Mouse (Mus musculus) neural tube, embryonic 12.5 days (tissue): ENCODE results near the gene Nprl2. TPM values are rescaled to one million over a fixed set of nuclear protein-coding genes. Genes with fewer than 3 reads are reported as not detected.

Experiments
- ATAC-seq: fragments of 200-750 bp; cut with Nextera tagmentation; 2 replicates; pipeline ENCODE4 v1.8.0; 2017; ENCODE audit warnings: low read depth, mild to moderate bottlenecking, moderate TSS enrichment, moderate library complexity; ENCODE audit not compliant: low FRiP score
- H3K27ac ChIP-seq: fragments of 300-500 bp; sonication (generic); 2 replicates; pipeline ENCODE4 v1.5.1; 2016
- H3K27me3 ChIP-seq: fragments of 300-500 bp; sonication (generic); replicated peaks from 2 replicates; pipeline ENCODE4 v1.6.1; 2016; ENCODE audit warnings: mild to moderate bottlenecking
- H3K36me3 ChIP-seq: fragments of 300-500 bp; sonication (generic); 2 replicates; pipeline ENCODE4 v1.6.1; 2016; ENCODE audit warnings: mild to moderate bottlenecking
- H3K4me1 ChIP-seq: fragments of 300-500 bp; sonication (generic); 2 replicates; pipeline ENCODE4 v1.6.1; 2016
- H3K4me2 ChIP-seq: fragments of 300-500 bp; sonication (generic); replicated peaks from 2 replicates; pipeline ENCODE4 v1.6.1; 2016; ENCODE audit warnings: mild to moderate bottlenecking
- H3K4me3 ChIP-seq: fragments of 300-500 bp; sonication (generic); 2 replicates; pipeline ENCODE4 v1.5.1; 2016
- H3K9ac ChIP-seq: fragments of 300-500 bp; sonication (generic); 2 replicates; pipeline ENCODE4 v1.6.1; 2016; ENCODE audit warnings: mild to moderate bottlenecking
- H3K9me3 ChIP-seq: fragments of 300-500 bp; sonication (generic); 2 replicates; pipeline ENCODE4 v1.6.1; 2016; ENCODE audit warnings: mild to moderate bottlenecking
- WGBS: fragments of 180-500 bp; shearing (Covaris S2); methylation state at CpG from one replicate; pipeline ENCODE4 v1.1.7; 2016; 5-methylcytosine and 5-hydroxymethylcytosine counted together
- polyA plus RNA-seq: library from polyadenylated mRNA; unstranded; fragments of >200 nt; fragmentation: Nextera tagmentation; extraction: Ambion mirVana; gene quantifications from 2 replicates; pipeline ENCODE4 v1.2.1, GENCODE M21; 2016

Gene Nprl2
- polyA plus RNA-seq, 1 experiment from 2014 or later: 55.2 TPM

DNA sequence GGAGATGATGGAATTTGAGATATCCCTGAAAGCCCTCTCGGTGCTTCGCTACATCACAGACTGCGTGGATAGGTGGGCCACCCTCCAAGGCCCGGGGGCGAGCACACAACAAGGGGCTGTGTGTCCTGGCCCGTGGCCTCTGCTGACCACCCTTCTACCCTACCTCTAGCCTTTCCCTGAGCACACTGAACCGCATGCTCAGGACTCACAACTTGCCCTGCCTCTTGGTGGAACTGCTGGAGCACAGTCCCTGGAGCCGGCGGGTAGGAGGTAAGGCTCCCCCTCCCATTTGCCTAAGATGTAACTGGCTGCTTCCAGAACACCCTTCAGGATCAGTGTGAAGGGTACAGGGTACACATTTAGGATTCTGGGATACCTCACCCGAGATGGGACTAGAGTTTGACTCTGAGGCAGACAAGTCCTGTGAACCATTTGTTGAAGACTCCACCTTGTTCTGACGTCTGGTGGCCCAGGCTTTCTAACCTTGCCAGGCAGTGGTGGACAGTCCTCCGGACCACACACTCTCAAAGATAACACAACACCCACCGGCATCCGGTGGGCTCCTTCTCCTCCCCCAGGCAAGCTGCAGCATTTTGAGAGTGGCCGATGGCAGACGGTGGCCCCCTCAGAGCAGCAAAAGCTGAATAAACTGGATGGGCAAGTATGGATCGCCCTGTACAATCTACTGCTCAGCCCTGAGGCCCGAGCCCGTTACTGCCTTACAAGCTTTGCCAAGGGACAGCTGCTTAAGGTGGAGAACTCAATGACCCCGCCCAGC, 7.5 kb downstream of the Nprl2 start:
- Histone ChIP-seq H3K27ac (no peak overlapping the region), H3K27me3 (peaks cover 48% of the 10 kb centered on the region), H3K4me3 (no peak overlapping the region), H3K36me3 (peaks cover 8% of the 10 kb centered on the region), H3K4me1 (peaks cover 43% of the 10 kb centered on the region), H3K4me2 (no peak overlapping the region), H3K9me3 (no peaks in the 10 kb centered on the region), H3K9ac (no peak overlapping the region)
- no peak for ATAC-seq
- WGBS: 91% methylated on average over 20 of the region's 20 CpGs

DNA sequence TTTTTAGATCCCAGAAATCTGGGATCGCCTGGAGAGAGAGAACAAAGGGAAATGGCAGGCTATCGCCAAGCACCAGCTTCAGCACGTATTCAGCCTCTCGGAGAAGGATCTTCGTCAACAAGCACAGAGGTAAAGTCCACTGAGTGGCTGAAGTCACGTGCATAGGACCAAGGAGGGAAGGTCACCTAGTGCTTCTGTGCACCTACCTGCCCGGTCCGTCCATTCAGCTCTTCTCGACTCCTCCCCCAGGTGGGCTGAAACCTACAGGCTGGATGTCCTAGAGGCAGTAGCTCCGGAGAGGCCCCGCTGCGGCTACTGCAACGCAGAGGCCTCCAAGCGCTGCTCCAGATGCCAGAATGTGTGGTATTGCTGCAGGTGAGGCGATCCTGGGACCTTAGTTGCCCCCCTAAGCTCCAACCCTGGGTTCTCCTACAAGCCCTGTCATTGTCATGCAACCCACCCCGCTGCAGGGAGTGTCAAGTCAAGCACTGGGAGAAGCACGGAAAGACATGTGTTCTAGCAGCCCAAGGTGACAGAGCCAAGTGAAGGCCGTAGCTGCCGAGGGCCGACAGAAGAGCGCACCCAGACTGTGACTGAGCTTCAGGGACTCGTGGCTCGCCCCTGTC, 8.6 kb downstream of the Nprl2 start:
- 23% methylated on average over 23 of the region's 23 CpGs for WGBS
- ATAC-seq: no peak
- H3K4me3 ChIP-seq: no peak overlapping the region; the same call in 1 of the 2 replicates
- H3K9ac ChIP-seq: no peak overlapping the region
- peaks cover 48% of the 10 kb centered on the region for H3K27me3 ChIP-seq
- H3K9me3 ChIP-seq: no peaks in the 10 kb centered on the region
- H3K27ac ChIP-seq: no peak overlapping the region
- peak overlapping the region; percentile 73 for H3K4me2 ChIP-seq
- H3K4me1 ChIP-seq: peaks cover 48% of the 10 kb centered on the region
- H3K36me3 ChIP-seq: no peaks in the 10 kb centered on the region

DNA sequence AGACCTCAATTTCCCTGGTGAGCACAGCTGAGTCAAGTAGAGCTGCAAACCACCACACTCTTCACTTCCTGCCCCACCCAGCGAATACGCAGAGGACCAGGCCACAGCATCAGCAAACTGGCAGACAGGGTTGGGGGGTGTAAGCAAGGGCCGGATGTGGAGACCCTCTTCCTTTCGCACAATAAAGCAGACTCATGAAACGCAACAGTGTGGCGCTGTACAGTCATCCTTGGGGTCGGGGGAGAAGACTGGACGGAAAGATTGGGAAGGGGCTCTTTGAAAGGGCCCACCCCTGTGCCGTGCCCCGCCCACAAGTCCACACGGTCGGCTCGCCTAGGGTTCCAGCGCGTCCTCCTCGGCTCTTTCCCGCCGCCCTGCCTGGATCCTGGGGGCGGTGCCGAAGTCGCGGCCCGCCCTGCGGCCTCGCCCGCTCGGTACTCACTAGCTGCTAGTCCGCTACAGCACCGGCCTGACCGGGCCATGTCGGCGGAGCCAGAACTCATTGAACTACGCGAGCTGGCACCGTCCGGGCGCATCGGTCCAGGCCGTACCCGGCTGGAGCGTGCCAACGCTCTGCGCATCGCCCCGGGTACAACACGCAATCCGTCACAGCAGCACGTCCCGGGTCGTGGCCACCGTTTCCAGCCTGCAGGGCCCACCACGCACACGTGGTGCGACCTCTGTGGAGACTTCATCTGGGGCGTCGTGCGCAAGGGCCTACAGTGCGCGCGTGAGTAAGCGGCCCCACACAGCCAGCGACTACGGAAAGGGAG, 9.3 kb downstream of the Nprl2 start, which contains the start of gene Rassf1:
Gene Rassf1, plus strand, starts transcription at position 439 of the 773 bp plus-strand sequence.
- no peaks in the 10 kb centered on the region for H3K36me3 ChIP-seq
- ATAC-seq: no peak
- peak within 1 kb of the TSS; percentile 55 for H3K9ac ChIP-seq
- H3K9me3 ChIP-seq: no peaks in the 10 kb centered on the region
- H3K4me3 ChIP-seq: peak within 1 kb of the TSS; percentile 35
- under 1% methylated on average over 62 of the region's 63 CpGs for WGBS
- no peak within 1 kb of the TSS for H3K27ac ChIP-seq
- peaks cover 55% of the 10 kb centered on the region for H3K4me1 ChIP-seq
- H3K27me3 ChIP-seq: peaks cover 48% of the 10 kb centered on the region
- H3K4me2 ChIP-seq: peak within 1 kb of the TSS; percentile 73

DNA sequence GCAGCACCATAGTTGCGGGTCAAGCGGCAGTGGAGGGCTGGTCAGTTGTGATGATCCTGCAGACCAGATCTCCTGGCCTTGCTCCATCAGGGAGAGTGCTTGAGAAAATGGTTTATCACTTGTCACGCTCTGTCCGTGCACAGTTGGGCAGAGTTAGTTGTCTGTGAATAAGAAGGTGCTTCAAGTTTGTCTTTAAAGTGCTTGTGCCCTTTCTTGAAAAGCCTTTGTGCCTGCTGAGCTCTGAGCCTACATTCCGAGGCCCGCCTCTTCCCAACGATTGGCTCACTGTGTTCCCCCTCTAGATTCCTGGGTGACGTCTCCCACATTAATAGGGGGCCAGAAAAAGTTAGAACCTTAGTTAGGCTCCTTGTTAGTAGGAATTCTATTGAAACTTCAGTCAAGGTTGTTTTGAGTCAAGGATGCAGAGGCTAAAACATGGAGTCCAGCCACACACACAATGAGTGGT, 9.9 kb downstream of the Nprl2 start:
- Histone ChIP-seq H3K9me3 (no peaks in the 10 kb centered on the region), H3K9ac (peak overlapping the region; percentile 55), H3K27ac (no peak overlapping the region), H3K4me2 (peak overlapping the region; percentile 73), H3K4me3 (peak overlapping the region; percentile 35; the same call in 1 of the 2 replicates), H3K4me1 (peaks cover 54% of the 10 kb centered on the region), H3K27me3 (peaks cover 48% of the 10 kb centered on the region), H3K36me3 (peaks cover 4% of the 10 kb centered on the region; the same call in 1 of the 2 replicates)
- 4% methylated on average over 8 of the region's 8 CpGs for WGBS
- ATAC-seq: no peak

DNA sequence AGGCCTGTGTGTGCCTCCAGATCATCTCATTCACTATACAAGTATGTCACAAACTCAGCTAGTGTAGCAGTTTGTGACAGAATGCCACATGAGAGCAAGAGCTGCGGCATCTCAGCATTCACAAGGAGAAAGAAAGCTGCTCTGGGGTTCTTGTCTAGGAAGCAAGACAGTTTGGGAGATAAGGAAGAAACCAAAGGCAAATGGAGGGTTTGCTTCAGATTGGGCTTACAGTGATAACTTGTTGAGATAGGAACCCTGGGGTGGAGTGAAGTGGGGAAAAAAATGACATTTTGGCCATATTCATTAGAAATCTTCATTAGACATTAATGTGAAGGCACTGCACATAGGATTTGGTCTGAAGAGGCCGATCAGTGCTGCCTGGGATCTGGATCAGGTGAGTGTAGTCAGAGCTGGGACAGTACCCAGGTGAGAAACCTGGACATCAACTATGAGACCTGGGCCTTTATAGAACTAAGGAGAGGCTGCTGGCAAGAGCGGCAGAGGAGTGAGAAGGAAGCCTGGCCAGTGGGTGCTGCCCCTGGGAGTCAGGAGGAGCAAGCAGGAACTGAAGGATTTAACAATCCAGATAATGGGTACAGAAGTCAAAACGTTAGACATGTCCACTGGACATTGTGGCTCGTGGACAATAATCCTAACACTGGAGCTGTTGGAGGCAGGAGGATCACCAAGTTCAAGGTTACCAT, 10.8 kb downstream of the Nprl2 start:
- Histone ChIP-seq H3K27me3 (peaks cover 48% of the 10 kb centered on the region), H3K27ac (no peak overlapping the region), H3K4me3 (no peak overlapping the region; the same call in 1 of the 2 replicates), H3K4me2 (peak overlapping the region; percentile 96), H3K4me1 (peaks cover 46% of the 10 kb centered on the region), H3K36me3 (peaks cover 13% of the 10 kb centered on the region), H3K9ac (peak overlapping the region; percentile 73; the same call in 1 of the 2 replicates), H3K9me3 (no peaks in the 10 kb centered on the region)
- WGBS: 77% methylated on average over 5 of the region's 5 CpGs
- no peak for ATAC-seq

DNA sequence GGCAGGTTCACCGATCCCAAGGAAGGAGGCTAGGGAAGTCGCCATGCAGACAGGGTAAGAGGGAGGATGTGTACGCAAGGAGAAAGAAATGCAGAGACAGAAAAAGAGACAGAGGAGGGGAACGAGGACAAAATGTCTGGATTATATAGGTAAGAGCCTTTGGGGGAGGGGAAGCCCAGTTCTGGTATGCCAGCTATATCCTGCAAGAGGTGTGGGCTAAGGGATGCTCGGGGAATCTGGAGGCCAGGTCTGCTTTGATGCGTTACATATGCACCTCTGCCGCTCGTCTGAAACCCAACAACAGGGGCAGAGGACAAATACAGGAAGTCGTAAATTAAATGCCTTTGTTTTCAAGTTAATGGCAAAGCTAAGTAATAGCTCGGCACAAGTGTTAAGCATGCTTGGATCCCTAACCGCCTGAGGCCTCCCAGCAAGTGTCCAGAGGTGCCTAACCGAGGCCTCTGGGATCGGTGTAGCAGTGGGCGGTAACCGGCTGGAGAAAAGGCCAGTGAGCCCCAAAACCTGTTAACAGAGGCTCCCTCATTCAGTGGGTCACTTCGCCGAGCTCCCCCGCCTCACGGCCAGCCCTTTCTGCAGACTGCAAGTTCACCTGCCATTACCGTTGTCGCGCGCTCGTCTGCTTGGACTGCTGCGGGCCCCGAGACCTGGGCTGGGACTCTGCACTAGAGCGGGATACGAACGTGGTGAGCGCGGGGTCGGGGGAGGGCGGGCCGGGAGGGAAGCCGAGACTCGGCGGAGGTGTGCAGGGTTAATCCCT, 11.7 kb downstream of the Nprl2 start:
- peak overlapping the region; percentile 72 for H3K4me3 ChIP-seq
- peaks cover 44% of the 10 kb centered on the region for H3K27me3 ChIP-seq
- peaks cover 22% of the 10 kb centered on the region for H3K36me3 ChIP-seq
- H3K27ac ChIP-seq: 0 out of 2 replicates have a peak overlapping the region, but pooled peaks have one; percentile 42
- WGBS: 4% methylated on average over 37 of the region's 37 CpGs
- peak; percentile 78 for ATAC-seq
- no peaks in the 10 kb centered on the region for H3K9me3 ChIP-seq
- H3K9ac ChIP-seq: peak overlapping the region; percentile 73
- peak overlapping the region; percentile 96 for H3K4me2 ChIP-seq
- peaks cover 46% of the 10 kb centered on the region for H3K4me1 ChIP-seq

DNA sequence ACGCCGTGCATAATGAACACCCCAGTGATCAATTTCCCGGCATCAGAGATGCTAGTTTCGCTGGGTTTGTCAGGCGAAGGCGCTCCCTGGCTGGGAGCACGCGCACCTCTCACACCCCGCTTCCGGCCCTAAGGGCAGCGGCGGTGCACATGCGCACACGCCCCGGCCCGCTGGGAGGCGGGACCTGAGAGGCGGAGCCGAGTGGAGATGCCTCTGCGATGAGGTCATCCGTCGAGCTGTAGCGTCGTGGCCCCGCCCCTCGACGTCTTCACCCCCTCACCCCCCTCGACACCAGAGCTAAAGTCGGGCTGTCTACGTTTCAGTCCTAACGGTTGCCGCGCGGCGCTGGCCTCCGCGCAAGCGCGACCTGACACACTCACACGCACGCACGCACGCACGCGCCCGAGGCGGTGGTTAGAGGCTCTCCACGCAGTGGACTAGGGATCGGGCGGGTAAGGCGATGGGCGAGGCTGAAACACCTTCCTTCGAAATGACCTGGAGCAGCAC, 12.3 kb downstream of the Nprl2 start:
- peaks cover 28% of the 10 kb centered on the region for H3K36me3 ChIP-seq
- peaks cover 38% of the 10 kb centered on the region for H3K27me3 ChIP-seq
- peaks cover 46% of the 10 kb centered on the region for H3K4me1 ChIP-seq
- peak overlapping the region; percentile 72 for H3K4me3 ChIP-seq
- no peaks in the 10 kb centered on the region for H3K9me3 ChIP-seq
- ATAC-seq: peak; percentile 94
- under 1% methylated on average over 53 of the region's 53 CpGs for WGBS
- H3K27ac ChIP-seq: peak overlapping the region; percentile 69
- peak overlapping the region; percentile 96 for H3K4me2 ChIP-seq
- peak overlapping the region; percentile 83 for H3K9ac ChIP-seq

DNA sequence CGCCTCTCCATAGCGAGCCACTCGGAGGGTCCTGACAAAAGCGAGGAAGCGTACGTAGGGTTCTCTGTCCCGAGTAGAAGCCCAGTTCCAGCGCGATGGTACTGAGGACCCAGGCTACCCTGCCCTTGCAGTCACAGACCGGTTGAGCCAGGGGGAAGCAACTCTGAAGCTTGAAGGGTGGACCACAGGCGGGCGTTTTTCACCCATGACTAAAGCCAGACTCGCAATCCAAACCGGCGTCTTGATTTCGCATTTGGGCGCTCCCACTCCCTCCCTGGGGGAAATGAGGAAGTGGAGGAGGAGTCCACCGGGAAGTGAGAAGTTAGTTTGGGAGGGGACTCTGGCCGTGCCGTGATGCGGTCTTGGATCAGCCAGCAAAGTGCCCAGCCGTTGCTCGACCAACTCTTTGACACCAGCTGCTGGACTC, 13.0 kb downstream of the Nprl2 start:
- H3K9ac ChIP-seq: peak overlapping the region; percentile 83
- under 1% methylated on average over 23 of the region's 23 CpGs for WGBS
- peaks cover 31% of the 10 kb centered on the region for H3K27me3 ChIP-seq
- peaks cover 35% of the 10 kb centered on the region for H3K36me3 ChIP-seq
- H3K4me1 ChIP-seq: peaks cover 46% of the 10 kb centered on the region
- peak; percentile 45 for ATAC-seq
- H3K9me3 ChIP-seq: no peaks in the 10 kb centered on the region
- H3K27ac ChIP-seq: peak overlapping the region; percentile 69
- H3K4me3 ChIP-seq: peak overlapping the region; percentile 72
- H3K4me2 ChIP-seq: peak overlapping the region; percentile 96

DNA sequence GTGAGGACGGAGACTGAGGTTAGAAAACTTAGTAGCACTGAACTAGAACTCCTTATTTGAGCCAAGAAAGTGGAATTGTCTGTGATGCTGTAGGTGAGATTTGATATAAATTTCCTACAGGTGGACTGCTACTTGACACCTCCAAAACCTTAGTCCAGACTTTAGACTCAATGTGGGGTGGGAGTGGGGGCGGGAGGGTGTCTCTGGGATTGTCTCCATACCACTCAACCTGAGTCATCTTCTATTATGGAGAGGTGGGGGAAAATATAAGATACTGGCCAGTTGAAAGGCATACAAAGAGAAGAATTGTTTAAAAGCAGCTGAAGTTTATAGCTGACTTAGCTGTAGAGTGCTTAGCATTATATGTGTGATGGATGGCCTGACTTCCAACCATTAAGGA, 13.7 kb downstream of the Nprl2 start:
- WGBS: 58% methylated on average over 2 of the region's 2 CpGs
- Histone ChIP-seq H3K9ac (peak overlapping the region; percentile 83), H3K36me3 (peaks cover 42% of the 10 kb centered on the region), H3K4me1 (peaks cover 46% of the 10 kb centered on the region), H3K4me2 (peak overlapping the region; percentile 96), H3K9me3 (no peaks in the 10 kb centered on the region), H3K4me3 (peak overlapping the region; percentile 72), H3K27ac (no peak overlapping the region), H3K27me3 (peaks cover 24% of the 10 kb centered on the region)
- no peak for ATAC-seq

DNA sequence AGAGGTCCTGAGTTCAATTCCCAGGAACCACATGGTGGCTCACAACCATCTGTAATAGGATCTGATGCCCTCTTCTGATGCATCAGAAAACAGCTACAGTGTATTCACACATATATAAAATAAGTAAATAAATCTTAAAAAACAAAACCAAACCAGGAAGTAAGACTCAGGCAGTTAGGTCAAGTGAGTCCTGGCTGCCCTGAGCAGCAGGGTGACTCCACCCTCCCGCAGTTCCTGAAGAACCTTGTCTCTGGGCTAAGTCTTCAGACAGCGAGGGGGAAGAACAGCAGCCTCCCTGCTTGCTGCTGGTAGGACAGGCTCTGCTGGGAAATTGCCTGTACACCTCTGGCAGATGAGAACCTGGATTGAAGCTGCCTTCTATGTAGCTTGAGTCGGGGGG, 14.3 kb downstream of the Nprl2 start:
- H3K4me2 ChIP-seq: peak overlapping the region; percentile 96
- H3K4me1 ChIP-seq: peaks cover 40% of the 10 kb centered on the region
- no peaks in the 10 kb centered on the region for H3K9me3 ChIP-seq
- peaks cover 48% of the 10 kb centered on the region for H3K36me3 ChIP-seq
- H3K27ac ChIP-seq: no peak overlapping the region
- WGBS: 83% methylated on average over 3 of the region's 3 CpGs
- H3K9ac ChIP-seq: no peak overlapping the region
- H3K27me3 ChIP-seq: peaks cover 18% of the 10 kb centered on the region
- H3K4me3 ChIP-seq: no peak overlapping the region
- no peak for ATAC-seq
